Mouse (Mus musculus): ENCODE results near the gene Ogfod2.

Ogfod2 gene

DNA sequence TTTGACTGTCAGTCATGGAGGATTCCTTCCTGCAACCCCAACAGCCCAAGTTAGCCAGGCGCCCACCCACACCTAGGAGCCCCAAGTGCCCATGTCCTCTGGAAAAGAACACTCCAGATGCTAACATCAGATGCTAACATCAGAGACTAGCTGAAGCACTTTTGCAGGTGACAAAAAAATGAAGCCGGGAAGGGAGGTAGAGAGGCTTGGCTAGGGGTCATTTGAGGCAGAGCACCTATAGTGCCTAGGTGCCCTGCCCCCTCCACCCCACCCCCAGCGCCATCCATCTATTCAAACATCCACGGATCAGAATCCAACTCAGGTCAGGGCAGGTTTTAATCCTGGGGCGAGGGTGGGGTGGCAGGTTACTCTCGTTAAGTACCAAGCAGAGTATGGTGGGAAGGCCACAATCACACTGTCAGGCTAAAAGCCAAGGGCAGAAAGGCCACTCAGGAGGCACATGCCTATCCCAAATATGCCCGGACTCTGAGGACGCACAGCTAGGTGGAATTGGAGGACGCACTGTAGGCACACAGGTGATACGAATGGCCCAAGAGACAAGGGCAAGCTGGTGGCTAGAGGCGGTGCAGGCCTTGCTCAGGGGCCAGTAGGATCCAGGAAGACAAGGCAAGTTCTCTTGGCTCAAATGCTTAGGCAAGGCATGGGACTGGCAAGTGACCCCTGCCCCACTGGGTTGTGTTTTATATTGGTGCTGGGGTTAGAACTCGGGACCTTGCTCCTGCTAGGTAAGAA, 18.1 kb upstream of the Ogfod2 start:
- no peak for DNase-seq (ENCODE audit: low read depth in 1 of 2, low spot score in 2 of 2)

GRCm38 (mm10) chr5:124095077-124095581, 17.0 kb upstream of the Ogfod2 start:
- no peak for DNase-seq (ENCODE audit: low read depth in 1 of 2, low spot score in 2 of 2)

DNA sequence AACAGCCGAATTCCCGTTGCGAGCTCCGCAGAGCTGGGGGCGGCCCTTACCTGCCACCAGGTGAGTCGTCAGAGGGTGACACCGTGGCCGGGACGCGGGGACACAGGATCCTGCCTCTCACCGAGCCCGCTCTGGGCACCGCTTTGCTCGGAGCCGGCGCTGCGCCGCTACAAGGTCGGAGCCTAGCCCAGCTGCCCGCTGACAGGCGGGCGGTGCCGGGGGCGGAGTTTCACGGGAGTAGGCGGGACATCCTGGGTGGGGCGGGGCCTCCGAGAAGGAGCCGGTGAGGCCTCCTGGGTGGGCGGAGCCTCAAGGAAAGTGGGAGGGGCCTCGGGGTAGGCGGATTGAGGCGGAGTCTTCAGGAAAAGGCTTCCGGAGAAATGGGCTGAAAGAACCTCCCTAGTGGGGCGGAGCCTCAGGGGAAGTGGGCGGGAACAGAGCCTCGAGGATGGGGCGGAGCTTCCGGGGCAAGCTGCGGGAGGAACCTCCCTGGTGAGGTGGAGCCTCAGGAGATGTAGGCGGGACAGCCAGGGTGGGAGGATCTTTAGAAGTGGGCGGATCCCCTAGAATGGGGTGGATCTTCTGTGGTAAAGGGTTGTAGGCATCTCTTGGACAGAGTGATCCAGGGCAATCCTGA, 16.4 kb upstream of the Ogfod2 start, which contains the start of gene Abcb9:
TSS of gene Abcb9 (minus strand) at position 203 of the 637 bp plus-strand sequence.
- DNase-seq (ENCODE audit: low read depth in 1 of 2, low spot score in 2 of 2) = peak; percentile 98 to 100

- no peak for DNase-seq (ENCODE audit: low read depth in 1 of 2, low spot score in 2 of 2)
Measured at GRCm38 (mm10) chr5:124098923-124099322, 13.2 kb upstream of the Ogfod2 start.

DNA sequence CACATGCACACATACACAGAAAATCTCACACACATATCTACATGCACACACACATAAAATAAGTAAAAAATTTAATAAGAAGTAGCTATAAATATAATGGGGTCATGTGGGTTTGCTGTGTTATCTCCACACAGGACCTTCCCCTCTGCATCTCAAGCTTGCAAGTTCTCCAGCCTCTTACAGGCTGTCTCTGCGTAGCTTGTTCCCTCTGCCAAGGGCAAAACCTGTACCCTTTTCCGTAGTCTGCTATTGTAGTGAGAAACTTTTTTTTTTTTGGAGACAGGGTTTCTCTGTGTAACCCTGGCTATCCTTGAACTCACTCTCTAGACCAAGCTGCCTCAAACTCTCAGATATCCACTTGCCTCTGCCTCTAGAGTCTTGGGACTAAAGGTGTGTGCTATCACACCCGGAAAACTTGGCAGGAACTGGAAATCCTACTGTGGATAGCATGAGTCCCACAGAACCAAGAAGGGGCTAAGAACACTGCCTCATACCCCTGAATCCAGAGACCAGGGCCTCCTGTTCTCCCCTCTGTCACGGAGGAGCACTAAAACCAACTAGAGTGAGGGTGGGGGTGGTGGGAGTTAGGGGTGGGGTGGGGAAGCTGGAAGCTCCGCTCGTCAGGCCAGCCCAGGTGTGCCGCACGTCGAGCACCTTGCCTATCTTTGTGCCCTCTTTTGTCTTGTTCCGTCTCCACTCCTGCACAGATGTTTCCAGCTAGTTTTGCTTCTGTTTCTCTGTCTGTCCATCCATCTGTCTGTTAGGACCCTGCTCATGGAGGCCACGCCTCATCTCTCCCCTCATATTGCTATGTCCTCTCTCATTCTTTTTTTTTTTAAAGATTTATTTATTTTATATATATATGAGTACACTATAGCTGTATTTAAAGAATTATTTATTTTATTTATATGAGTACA, 11.7 kb upstream of the Ogfod2 start:
- DNase-seq (ENCODE audit: low read depth in 1 of 2, low spot score in 2 of 2) = no peak

DNA sequence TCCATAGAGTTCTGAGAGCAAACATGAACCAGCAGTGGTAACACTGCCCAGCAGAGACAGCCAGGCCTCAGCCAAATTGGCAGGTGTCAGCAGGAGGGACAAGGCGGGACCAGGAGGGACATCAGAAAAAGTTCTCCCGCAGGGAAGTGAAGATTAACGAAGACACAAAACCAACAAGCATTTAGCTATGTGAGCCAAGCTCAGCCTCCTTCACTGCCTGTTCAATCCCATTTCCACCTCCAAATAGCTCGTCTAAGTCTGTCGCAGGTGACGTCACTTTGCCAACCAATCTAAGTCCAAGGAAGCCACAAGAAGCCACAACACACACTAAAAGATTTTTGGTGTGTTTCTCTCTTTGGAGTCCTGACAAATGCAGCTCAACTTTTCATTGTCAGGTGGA, 9.8 kb upstream of the Ogfod2 start:
- DNase-seq (ENCODE audit: low read depth in 1 of 2, low spot score in 2 of 2) = no peak

DNA sequence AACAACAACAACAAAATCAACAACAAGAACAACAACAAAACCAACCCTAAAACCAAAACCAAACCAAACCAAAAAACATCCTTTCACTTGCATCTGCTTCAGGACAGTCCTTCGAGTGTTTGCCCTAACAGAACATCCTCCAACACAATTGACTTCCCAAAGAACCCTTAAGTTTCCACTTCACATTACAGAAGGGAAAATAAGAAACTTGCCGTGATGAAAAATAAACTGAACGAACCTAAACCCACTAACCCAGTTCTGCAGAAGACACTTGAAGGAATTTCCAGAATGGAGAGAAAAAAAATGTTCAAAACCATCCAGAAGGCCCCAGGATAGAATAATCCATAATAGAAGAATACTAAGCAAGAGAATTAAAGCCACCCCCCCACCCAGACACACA, 9.1 kb upstream of the Ogfod2 start:
- no peak for DNase-seq (ENCODE audit: low read depth in 1 of 2, low spot score in 2 of 2)

DNA sequence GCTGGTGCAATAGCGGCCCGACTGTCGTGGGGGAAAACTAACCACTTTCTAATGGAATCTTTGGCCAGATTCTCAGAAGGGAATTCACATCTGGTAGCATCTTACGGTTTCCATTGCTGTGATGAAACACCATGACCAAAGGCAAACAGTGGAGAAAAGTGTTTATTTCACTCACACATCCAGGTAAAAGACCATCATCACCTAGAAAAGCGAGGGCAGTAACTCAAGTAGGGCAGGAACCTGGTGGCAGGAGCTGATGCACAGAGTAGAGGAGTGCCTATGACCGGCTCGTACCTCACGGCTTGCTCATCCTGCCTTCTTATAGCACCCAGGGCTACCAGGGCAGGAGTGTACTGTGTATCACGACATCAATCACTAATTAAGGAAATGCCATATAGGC, 8.5 kb upstream of the Ogfod2 start:
- no peak for DNase-seq (ENCODE audit: low read depth in 1 of 2, low spot score in 2 of 2)

DNA sequence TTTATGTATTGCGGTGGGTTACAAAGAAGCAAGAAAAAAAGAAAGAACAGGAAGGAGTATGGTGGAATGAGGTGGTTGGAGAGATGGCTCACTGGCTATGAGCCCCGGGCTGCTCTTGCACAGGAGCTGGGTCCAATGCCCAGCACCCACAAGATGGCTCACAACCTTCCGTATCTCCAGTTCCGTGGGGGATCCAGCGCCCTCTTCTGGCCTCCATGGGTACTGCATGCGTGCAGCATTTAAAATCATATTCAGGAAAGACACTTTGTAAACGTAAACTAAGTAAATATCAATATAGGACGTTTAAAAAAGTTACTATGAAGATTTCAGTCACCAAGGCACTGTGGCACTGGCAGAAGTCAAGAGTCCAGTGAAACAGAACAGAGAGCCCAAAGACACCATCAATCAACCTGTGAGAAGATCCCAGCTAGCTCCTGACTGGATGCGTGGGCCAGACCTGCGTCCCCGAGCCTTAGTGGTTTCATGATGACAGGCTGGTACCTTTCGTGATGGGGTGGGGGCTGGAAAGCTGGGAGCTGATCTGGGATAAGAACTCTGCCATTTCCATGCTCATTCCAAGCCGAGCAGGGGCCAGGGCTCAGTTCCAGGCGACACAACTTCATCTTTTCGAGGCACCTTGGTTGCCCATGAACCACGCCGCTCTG, 888 bp upstream of the Ogfod2 start:
- DNase-seq (ENCODE audit: low read depth in 1 of 2, low spot score in 2 of 2) = peak in 1 of 2 experiments; percentile 33

DNA sequence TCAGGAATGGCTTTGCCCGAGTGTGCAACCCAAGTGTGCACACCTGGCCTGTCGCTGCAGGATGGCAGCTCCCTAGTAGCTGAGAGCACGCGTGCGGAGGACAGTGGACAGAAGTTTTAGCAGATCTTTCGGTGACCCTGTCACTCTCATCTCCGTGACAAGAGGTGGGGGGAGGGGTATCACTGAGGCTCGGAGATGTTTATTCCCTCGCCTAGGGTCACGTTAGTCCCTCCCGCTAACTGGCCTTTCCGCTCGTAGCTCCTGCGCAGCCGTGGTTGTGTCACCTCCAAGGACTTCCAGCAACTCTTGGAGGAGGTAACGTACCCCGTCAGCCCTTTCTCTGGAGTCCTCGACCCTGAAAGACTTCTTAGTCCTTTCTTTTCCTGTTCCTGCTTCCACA, 434 bp downstream of the Ogfod2 start:
- no peak for DNase-seq (ENCODE audit: low read depth in 1 of 2, low spot score in 2 of 2)

DNA sequence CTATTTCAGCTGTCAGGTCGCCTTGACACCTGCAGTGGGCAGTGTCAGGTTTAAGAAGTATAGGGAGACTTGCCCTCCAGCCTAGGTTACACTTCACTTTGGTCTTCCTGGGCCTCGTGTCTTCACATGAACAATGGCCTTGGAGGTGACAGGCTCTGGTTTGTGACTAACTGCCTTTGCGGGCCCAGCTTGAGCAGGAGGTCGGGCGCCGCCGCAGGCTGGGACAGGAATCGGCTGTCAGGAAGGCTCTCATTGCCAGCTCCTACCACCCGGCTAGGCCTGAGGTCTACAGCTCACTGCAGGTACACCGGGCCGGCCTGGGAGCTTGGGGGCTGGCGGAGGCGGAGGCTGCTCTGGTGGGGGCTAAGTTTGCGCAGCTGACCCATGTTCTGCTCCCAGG, 933 bp downstream of the Ogfod2 start:
- DNase-seq (ENCODE audit: low read depth in 1 of 2, low spot score in 2 of 2) = peak in 1 of 2 experiments; percentile 46

- DNase-seq (ENCODE audit: low read depth in 1 of 2, low spot score in 2 of 2) = no peak
Measured at GRCm38 (mm10) chr5:124114276-124115025, 2.4 kb downstream of the Ogfod2 start.

DNA sequence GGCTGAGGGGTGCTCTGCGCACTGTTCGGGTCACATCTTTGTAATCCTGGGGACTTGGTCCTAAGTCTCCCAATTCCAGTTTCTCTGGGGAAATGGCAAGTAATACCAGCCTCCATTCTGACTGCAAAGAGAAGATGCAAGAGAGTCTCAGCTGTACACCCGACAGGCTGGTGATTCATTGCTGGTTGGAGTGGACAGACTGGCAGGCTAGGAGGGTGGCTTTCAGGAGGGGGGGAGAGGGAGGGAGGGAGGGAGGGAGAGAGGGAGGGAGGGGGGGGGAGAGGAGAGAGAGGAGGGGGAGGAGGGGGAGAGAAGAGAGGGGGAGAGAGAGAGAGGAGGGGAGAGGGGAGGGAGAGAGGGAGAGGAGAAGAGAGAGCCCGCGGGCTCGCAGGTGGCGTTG, 3.4 kb downstream of the Ogfod2 start:
- no peak for DNase-seq (ENCODE audit: low read depth in 1 of 2, low spot score in 2 of 2)

GRCm38 (mm10) chr5:124115990-124116845, 4.1 kb downstream of the Ogfod2 start, which contains the start of gene Arl6ip4:
Arl6ip4 (plus strand) TSS chr5:124116089.
- peak in 1 of 2 experiments; percentile 60 for DNase-seq (ENCODE audit: low read depth in 1 of 2, low spot score in 2 of 2)

DNA sequence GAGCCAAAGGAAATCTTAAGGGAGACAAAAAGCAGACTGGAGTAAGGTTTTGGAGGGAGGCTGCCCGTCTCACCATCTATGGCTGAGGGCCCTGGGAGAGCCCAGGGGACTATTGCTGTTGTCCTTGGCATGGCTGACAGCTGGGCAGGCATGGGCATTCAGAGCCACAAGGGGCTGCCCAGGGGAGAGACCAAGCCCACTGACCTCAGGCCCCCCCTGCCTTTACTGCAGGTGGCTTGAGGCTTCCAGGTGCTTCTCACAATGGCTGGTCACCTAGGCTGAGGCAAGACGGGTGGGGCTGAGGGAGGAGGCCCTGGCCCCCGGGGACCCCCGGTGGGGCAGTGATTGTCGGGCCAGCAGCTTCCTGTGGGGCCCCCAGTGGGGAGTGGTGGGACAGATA, 7.1 kb downstream of the Ogfod2 start:
- no peak for DNase-seq (ENCODE audit: low read depth in 1 of 2, low spot score in 2 of 2)

DNA sequence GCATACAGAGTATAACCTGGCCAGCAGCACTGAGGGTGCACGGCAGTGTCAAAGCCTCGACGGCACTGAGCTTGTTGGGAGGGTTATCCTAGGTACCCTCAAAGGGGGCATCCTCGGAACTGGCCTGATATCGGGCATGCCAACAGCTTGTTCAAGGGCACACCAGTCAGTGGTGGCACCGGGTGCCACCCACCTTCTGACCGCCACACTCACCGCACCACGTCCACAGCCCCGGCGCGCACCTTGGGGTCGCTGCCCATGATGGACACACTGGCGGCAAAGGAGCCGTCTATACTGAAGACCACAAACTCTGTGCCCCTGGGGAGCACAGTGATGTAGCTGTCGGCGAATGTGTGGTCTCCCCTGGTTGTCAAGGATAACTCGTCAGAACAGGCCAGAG, 10.3 kb downstream of the Ogfod2 start:
- no peak for DNase-seq (ENCODE audit: low read depth in 1 of 2, low spot score in 2 of 2)

DNA sequence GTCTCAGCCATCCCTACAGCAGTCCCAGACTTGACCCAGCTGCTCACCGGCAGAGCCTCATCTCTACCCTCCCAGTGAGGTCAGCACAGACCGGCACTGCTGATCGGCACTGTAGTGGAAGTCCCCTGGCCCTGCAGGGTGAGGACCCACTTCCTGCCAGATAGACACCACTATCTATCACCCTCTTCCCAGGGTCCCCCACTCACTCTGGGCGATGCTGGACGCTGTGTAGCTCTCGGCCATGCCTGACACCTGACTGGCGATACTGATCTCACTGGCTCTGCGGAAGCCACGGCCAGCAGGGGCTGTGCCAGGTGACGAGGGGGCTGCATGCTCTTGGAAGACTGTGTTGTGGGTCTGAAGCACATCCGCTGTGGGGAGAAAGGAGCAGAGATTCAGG, 13.0 kb downstream of the Ogfod2 start:
- DNase-seq (ENCODE audit: low read depth in 1 of 2, low spot score in 2 of 2) = no peak

- no peak for DNase-seq (ENCODE audit: low read depth in 1 of 2, low spot score in 2 of 2)
Measured at GRCm38 (mm10) chr5:124134261-124134660, 22.2 kb downstream of the Ogfod2 start.

GRCm38 (mm10) chr5:124138066-124138465, 26.0 kb downstream of the Ogfod2 start:
- DNase-seq (ENCODE audit: low read depth in 1 of 2, low spot score in 2 of 2) = no peak

Measured in monocyte, adult 2 months (primary cell).